Mouse (Mus musculus): ENCODE data around the gene Sgpp2.

Sgpp2 gene

GRCm38 (mm10) chr1:78338212-78338611 lies 28.1 kb downstream of the Sgpp2 start:
- in situ Hi-C loops (cut with MboI, MseI), result no loop called here

- in situ Hi-C loops (cut with MboI, MseI), result no loop called here
Measured at GRCm38 (mm10) chr1:78339941-78340340, 29.8 kb downstream of the Sgpp2 start.

GRCm38 (mm10) chr1:78340584-78340983 lies 30.4 kb downstream of the Sgpp2 start:
- in situ Hi-C loops (cut with MboI, MseI), result no loop called here

- in situ Hi-C loops (cut with MboI, MseI), result no loop called here
Measured at GRCm38 (mm10) chr1:78347317-78347806, 37.2 kb downstream of the Sgpp2 start.

- in situ Hi-C loops (cut with MboI, MseI), result no loop called here
Measured at GRCm38 (mm10) chr1:78349219-78349618, 39.1 kb downstream of the Sgpp2 start.

- in situ Hi-C loops (cut with MboI, MseI), result no loop called here
Measured at GRCm38 (mm10) chr1:78353254-78353653, 43.1 kb downstream of the Sgpp2 start.

- in situ Hi-C loops (cut with MboI, MseI), result no loop called here
Measured at GRCm38 (mm10) chr1:78355123-78355522, 45.0 kb downstream of the Sgpp2 start.

- in situ Hi-C loops (cut with MboI, MseI), result no loop called here
Measured at GRCm38 (mm10) chr1:78357415-78357814, 47.3 kb downstream of the Sgpp2 start.

GRCm38 (mm10) chr1:78357868-78358267 lies 47.7 kb downstream of the Sgpp2 start:
- in situ Hi-C loops (cut with MboI, MseI), result no loop called here

- in situ Hi-C loops (cut with MboI, MseI), result no loop called here
Measured at GRCm38 (mm10) chr1:78363965-78364889, 54.1 kb downstream of the Sgpp2 start.

GRCm38 (mm10) chr1:78367806-78368205 lies 57.7 kb downstream of the Sgpp2 start:
- in situ Hi-C loops (cut with MboI, MseI), result no loop called here

GRCm38 (mm10) chr1:78370121-78370520 lies 60.0 kb downstream of the Sgpp2 start:
- in situ Hi-C loops (cut with MboI, MseI), result no loop called here

GRCm38 (mm10) chr1:78371569-78372236 lies 61.6 kb downstream of the Sgpp2 start:
- in situ Hi-C loops (cut with MboI, MseI), result no loop called here

- in situ Hi-C loops (cut with MboI, MseI), result no loop called here
Measured at GRCm38 (mm10) chr1:78372316-78372715, 62.2 kb downstream of the Sgpp2 start.

GRCm38 (mm10) chr1:78373836-78374235 lies 63.7 kb downstream of the Sgpp2 start:
- in situ Hi-C loops (cut with MboI, MseI), result no loop called here

GRCm38 (mm10) chr1:78375058-78375457 lies 64.9 kb downstream of the Sgpp2 start:
- in situ Hi-C loops (cut with MboI, MseI), result no loop called here

GRCm38 (mm10) chr1:78380950-78381349 lies 70.8 kb downstream of the Sgpp2 start:
- in situ Hi-C loops (cut with MboI, MseI), result no loop called here

- in situ Hi-C loops (cut with MboI, MseI), result no loop called here
Measured at GRCm38 (mm10) chr1:78387854-78388253, 77.7 kb downstream of the Sgpp2 start.

GRCm38 (mm10) chr1:78388848-78389247 lies 78.7 kb downstream of the Sgpp2 start:
- in situ Hi-C loops (cut with MboI, MseI), result no loop called here

- in situ Hi-C loops (cut with MboI, MseI), result no loop called here
Measured at GRCm38 (mm10) chr1:78395191-78395735, 85.1 kb downstream of the Sgpp2 start.

GRCm38 (mm10) chr1:78395737-78396136 lies 85.6 kb downstream of the Sgpp2 start:
- in situ Hi-C loops (cut with MboI, MseI), result no loop called here

GRCm38 (mm10) chr1:78396320-78396913 lies 86.3 kb downstream of the Sgpp2 start:
- in situ Hi-C loops (cut with MboI, MseI), result no loop called here

Measured in T-helper 1 cell (primary cell).